Mouse (Mus musculus) gonadal fat pad, adult 2 months (tissue): ENCODE data around the gene Mcam. TPM values are rescaled to one million over a fixed set of nuclear protein-coding genes. Genes with fewer than 3 reads are reported as not detected.
A peak's percentile ranks its signal among the peaks of the same experiment; 100 is the strongest.
"Not testable (repeated sequence)": the region's sequence is repeated elsewhere in the genome, so short reads cannot be mapped to it uniquely, and the experiment has no call there.

Experiments used
- DNase-seq: peaks from one replicate; pipeline ENCODE4 v3.0.0-alpha.2; 2012; ENCODE audit warnings: low read depth
- polyA plus RNA-seq: library from polyadenylated mRNA; depleted of rRNA; stranded (reverse); fragments of >200 nt; gene quantifications from 2 replicates; pipeline ENCODE4 v1.2.3, GENCODE M21; 2012

The Mcam gene
- polyA plus RNA-seq, 1 experiment: 288 TPM

DNA sequence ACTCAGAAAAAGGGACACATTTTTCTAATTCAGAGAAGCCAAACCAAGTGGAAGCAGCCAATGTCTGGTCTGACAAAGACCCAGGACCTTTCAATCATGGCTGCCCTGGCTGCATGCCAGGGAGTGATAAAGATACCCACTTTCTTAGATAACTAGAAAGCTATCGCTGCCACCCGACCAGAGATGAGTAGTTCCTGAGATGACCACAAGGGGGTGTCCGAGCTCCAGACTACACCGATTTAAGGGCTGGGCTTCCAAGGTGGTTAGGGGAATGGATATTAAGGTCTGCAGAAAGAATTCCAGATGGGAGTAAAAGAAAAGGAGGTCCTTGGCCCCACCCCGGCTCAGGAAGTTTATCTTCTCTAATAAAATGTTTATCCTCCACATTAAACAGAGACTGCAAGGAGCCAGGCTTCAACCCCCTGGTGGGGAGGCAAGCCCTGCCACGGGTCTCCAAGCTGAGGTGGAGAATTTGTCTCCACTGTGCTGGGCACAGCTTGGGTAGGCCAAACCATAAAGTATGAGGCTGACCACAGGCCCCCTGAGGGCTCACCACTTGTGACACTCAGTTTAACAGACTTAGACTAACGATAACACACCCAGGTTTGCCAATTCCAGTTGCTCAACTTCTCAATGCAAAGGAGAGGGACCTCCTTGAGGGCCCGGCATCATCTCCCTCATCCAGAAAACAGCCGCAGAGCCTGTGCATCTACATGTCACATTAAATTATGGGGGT is 24.7 kb upstream of the Mcam start:
- no peak for DNase-seq

GRCm38 (mm10) chr9:44111909-44112308 is 22.4 kb upstream of the Mcam start:
- DNase-seq: not testable (repeated sequence)

DNA sequence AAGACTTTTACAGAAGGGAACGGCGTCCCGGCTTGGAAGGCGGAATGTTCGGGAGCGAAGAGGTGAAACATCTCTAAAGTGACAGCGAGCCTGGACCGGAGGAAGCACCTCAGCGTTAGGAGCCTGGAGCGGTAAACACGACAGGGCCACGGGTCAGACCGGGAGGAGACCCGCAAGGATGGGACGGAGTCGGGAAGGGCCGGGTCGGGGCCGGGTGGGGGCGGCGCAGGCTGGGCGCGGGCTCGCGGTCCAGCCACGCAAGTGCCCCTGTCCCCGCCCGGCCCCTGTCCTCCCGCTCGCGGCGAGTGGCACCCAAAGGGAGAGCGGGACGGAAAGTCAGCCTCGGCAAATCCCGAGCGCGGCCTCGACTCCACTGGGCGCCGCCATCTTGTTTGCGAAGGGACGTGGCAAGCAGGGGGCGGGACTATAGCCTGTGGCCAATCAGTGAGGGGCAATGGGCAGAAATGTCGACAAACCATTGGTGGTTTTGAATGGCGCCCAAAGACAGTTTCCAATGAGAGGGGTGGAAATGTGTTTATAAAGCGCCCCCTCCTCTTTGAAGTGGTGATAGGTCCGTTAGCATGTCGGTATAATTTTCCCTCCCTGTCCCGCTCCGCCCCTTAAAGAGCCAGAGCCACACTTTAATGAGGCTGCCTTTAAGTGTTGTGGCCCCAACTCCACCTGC is 21.0 kb upstream of the Mcam start, which contains the start of the genes Gm49380 and Rnf26:
TSS of gene Gm49380 (minus strand) at position 396 of the 685 bp plus-strand sequence.
TSS of gene Rnf26 (minus strand) at position 413 of the 685 bp plus-strand sequence.
- peak; percentile 90 for DNase-seq

GRCm38 (mm10) chr9:44114453-44114852 is 19.8 kb upstream of the Mcam start:
- no peak for DNase-seq

- DNase-seq: no peak
These were observed 18.7 kb upstream of the Mcam start for GRCm38 (mm10) chr9:44115599-44115998.

- no peak for DNase-seq
These were observed 18.1 kb upstream of the Mcam start for GRCm38 (mm10) chr9:44116182-44116581.

- no peak for DNase-seq
These were observed 15.3 kb upstream of the Mcam start for GRCm38 (mm10) chr9:44119011-44119410.

- no peak for DNase-seq
These were observed 14.3 kb upstream of the Mcam start for GRCm38 (mm10) chr9:44119948-44120465.

DNA sequence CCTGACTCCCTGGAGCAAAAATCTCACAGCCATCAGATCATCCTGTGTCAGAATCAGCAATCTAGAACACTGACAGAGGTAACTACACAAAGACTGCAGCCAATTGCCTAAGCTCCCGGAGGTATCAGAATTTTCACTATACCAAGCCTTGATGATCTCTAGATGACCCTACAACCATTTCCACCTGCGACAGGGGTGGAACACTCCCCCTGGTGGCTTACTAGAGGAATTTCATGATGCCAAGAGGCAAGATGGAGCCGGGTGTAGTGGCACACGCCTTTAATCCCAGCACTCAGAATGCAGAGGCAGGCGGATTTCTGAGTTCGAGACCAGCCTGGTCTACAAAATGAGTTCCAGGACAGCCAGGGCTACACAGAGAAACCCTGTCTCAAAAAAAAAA is 10.0 kb upstream of the Mcam start:
- DNase-seq: no peak

GRCm38 (mm10) chr9:44125026-44125425 is 9.2 kb upstream of the Mcam start:
- no peak for DNase-seq

DNA sequence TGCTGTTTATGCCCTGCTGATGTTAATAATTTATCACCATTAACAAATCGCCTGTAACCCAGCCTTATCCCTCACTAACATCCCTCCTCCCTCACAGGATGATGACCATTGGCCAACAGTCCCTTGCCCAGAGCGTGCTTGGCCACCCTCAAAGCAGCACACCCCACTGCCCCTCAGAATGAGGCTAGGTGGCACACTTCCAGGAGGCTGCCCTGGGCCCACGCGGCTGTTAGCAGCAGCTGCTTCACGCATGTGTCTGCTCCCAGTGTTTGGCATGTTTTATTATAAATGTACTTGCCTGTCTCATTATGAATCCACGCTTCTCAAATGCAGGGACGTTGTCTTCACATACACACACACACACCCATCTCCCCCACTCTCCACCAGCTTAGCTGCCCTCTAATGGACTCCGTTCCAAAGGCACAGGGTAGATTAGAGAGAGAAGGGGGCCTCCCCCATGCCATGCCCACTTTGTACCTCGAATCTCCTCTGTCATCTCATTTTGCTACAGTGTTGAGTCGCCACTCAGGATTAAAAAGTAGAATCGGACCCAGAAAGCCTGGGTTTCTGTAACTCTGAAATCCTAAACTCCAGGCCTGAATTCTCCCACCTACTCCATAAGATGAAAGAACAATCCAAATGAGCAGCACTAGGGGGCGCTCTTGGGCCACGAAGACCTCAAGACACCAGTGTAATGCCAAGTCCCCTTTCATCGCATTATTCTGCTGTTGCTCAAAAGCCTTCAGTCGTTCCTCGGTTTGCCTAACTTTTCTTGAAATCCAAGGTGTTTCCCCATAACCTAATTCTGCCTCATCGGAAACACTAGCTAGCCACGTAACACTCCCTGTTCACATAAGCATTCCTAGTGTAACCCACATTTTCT is 8.5 kb upstream of the Mcam start:
- peak; percentile 66 for DNase-seq

GRCm38 (mm10) chr9:44126746-44127145 is 7.5 kb upstream of the Mcam start:
- no peak for DNase-seq

DNA sequence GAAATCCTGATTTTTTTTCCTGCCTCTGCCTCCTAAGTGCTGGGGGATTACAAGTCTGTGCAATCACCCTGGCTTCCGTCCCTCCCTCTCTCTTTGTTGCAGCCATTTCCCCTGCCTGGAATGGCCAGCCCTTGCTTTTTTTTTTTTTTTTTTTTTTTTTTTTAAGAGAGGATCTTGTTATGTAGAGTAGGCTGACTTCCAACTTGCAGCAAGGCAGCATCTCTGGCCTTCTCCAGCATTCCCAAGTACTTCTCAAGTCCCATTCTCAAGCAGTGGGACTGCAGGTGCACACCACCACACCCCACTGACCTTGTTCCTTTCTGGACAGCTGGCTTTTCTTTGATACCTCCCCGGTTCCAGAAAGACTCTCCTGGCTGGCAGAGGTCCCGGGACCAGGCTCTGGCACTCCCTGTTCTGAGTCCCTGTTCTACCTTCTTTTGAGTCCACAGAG is 6.9 kb upstream of the Mcam start:
- DNase-seq: no peak

GRCm38 (mm10) chr9:44129633-44130032 is 4.6 kb upstream of the Mcam start:
- no peak for DNase-seq

- DNase-seq: no peak
These were observed 4.2 kb upstream of the Mcam start for GRCm38 (mm10) chr9:44130034-44130433.

GRCm38 (mm10) chr9:44130581-44131275 is 3.5 kb upstream of the Mcam start:
- DNase-seq: no peak

DNA sequence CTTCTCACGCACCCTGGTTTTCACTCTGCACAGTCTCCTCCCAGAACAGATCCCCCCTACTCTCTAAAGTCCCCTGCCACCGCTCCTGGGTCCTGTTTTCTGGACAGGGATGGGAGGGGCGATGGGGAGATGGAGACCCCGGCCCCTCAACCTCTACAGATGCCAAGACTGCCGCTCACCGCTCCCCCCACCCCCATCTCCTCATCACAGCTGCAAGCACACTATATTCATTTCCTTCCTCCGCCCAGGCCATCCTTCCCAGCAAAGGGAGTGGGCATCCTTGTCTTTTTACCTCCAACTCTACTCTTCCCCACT is 3.0 kb upstream of the Mcam start:
- no peak for DNase-seq

DNA sequence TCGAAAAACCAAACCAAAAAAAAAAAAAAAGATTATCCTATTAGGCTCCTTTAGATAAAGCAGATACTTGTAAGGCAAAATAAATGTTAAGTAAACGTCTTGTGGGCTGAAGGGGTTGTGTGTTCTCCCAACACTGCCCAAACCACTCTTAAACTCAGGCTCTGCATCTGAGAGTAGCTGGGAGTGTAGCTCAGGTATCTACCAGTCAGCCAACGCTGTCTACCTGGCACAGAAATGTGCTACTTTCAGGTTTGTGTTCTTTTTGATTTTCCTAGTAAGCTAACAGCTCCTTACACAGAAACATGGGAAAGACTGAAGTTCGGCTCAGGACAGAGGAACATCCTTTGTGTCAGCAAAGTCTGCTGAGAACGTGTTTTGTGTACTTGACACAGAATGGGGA is 2.1 kb upstream of the Mcam start:
- no peak for DNase-seq

GRCm38 (mm10) chr9:44133287-44133686 is 982 bp upstream of the Mcam start:
- no peak for DNase-seq

- DNase-seq: no peak
These were observed 822 bp downstream of the Mcam start for GRCm38 (mm10) chr9:44134851-44135730.
